Mouse (Mus musculus): ENCODE measurements around the gene Pi16.

- TF ChIP-seq CTCF (IDR thresholded peaks at IDR 0.05; ENCODE audit: control insufficient read depth, insufficient read depth, insufficient read length) = no peak
- no peak for TF ChIP-seq CEBPB (IDR thresholded peaks at IDR 0.05; ENCODE audit: low read depth)
- TF ChIP-seq MAX (IDR thresholded peaks at IDR 0.05) = no peak
- TF ChIP-seq USF1 (IDR thresholded peaks at IDR 0.05; ENCODE audit: low read depth) = no peak
- TF ChIP-seq MYOD1 (IDR thresholded peaks at IDR 0.05; ENCODE audit: control insufficient read depth, insufficient read length, low read depth) = no peak
- TF ChIP-seq MYOG (IDR thresholded peaks at IDR 0.05; ENCODE audit: control insufficient read depth, extremely low read depth, insufficient read length) = no peak
- no peak for TF ChIP-seq FOSL1 (IDR thresholded peaks at IDR 0.05; ENCODE audit: insufficient read depth, low read length, poor library complexity, severe bottlenecking)
Measured at GRCm38 (mm10) chr17:29316891-29317290, 589 bp upstream of the Pi16 start.
